Mouse (Mus musculus) lung, adult 2 months (tissue): ENCODE data around the gene Zfp629.

Experiments used
- CTCF ChIP-seq: fragments of 200-500 bp; IDR thresholded peaks from 2 replicates; pipeline ENCODE4 v1.5.1; 2011; ENCODE audit warnings: mild to moderate bottlenecking, low read length, control low read depth; ENCODE audit not compliant: insufficient read depth
- POLR2A ChIP-seq: fragments of 200-500 bp; IDR thresholded peaks from 2 replicates; pipeline ENCODE4 v1.6.1; 2011; ENCODE audit warnings: low read depth, mild to moderate bottlenecking, control low read depth, low read length, borderline replicate concordance; ENCODE audit errors: extremely low read depth

GRCm38 (mm10) chr7:127574115-127574514, 41.5 kb downstream of the Zfp629 start:
- TF ChIP-seq POLR2A = no peak
- TF ChIP-seq CTCF = no peak
